Mouse (Mus musculus): ENCODE data around the gene Gnb5.
A peak's percentile ranks its signal among the peaks of the same experiment; 100 is the strongest.

Gnb5 gene

DNA sequence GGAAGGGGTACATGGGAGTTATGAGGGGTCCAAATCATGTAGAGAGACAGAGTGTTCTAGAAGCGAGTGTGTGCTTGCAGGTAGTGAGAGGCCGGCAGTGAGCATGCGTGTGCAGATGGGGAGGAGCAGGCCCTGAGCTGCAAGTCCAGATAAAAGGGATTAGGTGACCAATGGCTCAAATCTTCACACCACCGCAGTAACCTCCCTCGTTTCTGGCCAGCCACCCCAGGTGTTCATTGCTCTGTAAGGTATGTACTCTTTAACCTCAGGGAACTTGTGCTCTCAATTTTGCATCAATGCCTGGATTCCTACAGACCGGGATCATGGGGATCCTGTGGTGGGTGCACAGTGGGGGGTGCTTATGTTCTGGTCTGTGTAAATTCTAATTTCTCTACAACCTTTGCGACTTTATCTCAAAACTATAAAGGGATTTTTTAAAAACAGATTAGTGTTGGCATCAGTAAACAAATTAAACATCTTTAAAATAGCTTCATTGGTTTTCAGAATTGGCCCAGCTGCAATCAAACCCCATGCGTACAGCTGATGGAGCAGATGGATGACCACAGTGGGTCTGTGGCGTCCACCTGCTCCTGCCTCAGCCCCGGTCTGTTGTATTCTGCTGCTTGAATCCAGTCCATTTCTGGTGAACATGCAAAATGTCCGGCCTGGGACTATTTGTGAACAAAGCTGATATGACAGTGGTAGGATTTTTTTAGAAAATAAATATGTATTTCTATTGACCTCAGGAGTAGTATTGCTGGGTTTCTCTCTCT is at the start of gene Gnb5:
Gene Gnb5, plus strand, starts transcription at position 163 of the 773 bp plus-strand sequence.
- no peak for DNase-seq (ENCODE audit: low spot score)

DNA sequence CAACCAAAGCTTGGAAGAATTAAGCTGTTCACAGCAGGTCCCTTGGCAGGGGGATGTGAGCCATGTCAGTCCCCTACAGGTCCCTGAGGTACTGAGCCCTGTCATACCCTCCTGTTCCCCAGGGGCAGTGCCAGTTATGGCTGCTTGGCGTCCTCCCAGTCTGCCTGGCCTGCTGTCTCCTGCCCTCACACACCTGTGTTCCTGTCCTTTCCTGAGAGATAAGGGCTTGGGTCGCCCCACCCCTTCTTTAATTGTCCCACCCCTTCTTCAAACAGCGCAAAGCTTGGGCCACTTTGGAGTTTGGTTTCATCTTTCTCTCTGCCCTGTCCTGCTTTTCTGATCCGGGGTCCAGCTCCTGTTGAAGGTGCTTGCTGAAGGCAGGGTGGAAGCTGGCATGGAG is 47.3 kb upstream of the Gnb5 start:
- no peak for DNase-seq (ENCODE audit: low spot score)

- DNase-seq (ENCODE audit: low spot score), result no peak
Measured at GRCm38 (mm10) chr9:75259656-75260055, 46.4 kb upstream of the Gnb5 start.

DNA sequence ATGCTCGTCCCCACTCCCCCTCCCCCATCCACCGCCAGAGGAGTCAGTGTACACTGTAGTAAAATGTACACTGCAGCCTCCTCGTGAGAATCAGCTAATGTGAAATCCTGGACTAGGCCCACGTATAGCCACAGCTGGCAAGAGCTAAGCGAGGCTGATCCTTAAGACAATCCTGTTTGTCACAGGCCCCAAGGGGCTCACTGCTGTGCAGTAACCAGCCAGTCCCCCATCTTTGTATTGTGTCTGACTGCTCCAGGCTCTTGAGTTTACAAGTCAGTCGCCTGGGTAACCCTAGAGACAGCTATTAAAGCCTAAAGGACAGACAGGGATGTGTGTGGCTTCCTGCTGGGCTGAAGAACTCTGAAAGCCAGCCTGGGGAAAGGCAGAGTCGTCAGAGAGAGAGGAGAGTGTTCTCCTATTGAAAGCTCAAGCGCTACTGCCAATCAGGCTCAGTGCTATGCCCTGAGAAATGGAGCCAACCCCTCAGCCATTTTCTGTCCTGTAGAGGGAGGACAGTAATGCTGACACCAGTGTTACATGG is 44.7 kb upstream of the Gnb5 start:
- no peak for DNase-seq (ENCODE audit: low spot score)

GRCm38 (mm10) chr9:75262235-75262826 is 43.8 kb upstream of the Gnb5 start:
- DNase-seq (ENCODE audit: low spot score), result no peak

DNA sequence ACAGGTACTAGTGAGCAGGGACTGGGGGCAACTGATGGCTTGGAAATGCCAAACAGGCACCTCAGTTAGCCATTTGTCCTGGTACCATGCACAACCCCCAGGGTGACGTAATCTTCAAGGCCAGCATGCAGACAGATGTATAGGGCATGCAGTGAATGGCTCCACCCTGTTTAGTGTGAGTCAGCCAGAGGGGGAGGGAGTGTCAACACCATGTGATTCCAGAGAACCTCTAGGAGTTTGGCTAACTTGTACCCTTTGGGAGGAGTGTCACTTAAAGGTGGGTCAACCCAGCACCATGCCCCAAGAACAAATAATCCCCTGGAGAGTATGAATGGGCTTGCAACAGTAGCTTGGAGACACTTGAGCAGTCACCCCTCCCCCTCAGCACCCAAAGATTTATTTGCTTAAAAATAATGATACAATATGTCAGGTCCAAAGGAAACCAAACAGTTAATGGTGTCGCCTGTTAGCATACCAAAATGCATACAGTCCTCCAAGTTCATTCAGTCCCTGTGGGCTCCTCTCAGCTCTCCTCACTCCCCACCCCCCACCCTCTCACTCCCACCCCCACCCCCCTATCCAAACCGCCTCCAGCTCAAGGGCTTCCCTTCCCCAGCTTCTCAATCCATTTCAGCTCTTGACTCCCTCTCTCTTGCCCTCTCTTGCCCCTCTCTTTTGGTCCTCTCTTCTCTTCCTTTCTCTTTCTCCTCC is 41.9 kb upstream of the Gnb5 start:
- DNase-seq (ENCODE audit: low spot score), result no peak

DNA sequence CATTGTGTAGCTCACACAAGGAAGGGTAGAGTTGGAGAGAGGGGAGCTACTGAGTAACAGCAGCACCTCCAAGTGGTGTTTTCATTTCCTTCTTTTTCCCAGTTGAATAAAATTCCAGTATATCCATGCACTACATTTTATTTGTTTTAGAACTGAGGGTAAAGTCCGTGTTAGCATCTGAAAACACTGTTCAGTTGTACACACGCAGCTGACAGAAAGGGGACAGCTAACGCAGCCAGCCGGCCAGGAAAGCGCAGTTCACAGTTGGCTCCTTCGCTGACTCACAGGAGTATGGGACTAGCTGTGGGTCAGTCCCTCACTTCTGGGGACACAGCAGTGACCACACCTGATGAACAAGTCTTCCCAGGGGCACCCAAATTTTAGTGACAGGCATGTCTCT is 38.9 kb upstream of the Gnb5 start:
- no peak for DNase-seq (ENCODE audit: low spot score)

DNA sequence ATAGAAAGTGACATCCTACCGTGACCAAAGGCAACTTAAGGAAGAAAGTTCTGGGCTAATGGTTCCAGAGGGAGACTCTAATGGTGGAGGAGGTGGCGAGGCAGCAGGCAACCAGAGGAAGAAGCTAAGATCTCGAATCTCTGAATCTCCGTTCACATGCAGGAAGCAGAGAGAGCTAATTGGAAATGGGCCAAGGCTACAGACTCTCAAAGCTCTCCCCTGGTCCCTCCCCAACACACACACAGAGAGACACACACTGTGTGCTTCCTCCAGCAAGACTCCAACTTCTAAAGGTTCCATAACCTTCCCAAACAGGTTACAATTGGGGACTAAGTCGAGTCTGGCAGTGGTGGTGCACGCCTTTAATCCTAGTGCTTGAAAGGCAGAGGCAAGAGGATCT is 35.7 kb upstream of the Gnb5 start:
- no peak for DNase-seq (ENCODE audit: low spot score)

DNA sequence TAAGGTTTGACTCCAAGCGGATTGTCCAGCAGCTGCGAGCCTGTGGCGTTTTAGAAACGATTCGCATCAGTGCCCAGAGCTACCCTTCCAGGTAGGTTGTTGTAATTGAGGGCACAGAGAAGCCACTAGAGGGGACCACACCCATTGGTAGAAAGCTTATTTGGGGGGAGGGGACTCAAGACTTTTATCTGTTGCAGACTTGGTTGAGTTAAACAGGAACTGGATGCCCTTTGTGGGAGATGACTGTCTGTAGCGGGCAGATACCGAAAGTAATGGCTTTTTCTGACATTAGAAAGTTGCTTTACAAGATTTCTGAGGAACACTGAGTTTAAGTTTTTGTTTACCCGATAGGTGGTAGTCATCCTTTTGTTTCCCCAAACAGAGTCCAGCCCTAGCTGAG is 34.5 kb upstream of the Gnb5 start:
- no peak for DNase-seq (ENCODE audit: low spot score)

DNA sequence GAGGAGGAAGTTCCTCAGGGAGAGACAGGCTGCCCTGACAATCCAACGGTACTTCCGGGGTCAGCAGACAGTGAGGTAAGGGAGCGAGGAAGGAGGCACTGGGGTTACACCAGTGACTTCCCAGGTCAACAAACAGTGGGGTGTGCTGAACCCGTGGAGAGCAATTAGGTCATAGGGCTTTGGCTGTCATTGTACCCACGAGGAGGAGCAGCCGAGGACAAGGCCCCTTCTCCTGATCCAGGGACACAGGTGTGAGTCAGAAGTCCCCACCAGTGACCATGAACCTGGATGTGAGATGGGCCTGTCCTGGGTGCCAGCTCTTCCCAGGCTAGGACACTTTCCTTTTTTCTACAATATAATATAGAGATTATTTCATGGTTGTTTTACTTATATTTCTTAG is 32.4 kb upstream of the Gnb5 start:
- no peak for DNase-seq (ENCODE audit: low spot score)

GRCm38 (mm10) chr9:75274486-75274885 is 31.6 kb upstream of the Gnb5 start:
- no peak for DNase-seq (ENCODE audit: low spot score)

DNA sequence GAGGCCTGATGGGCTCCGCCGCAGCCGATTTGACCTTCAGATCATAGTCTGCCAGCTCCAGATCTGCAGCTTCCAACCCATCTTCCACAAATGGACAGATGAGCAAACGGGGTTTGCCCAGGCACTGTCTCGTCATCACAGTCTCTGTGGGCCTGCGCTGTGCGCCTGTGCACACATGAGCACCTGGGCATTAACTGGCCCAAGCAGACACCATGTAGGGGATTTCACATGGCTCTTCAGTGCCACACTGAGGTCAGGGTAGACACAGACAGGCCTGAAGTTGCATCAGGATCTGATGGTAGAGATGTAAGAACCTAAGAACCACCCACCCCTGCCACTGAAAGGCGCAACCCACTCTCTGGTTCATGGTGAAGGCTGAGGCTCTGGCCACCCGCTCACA is 31.0 kb upstream of the Gnb5 start:
- no peak for DNase-seq (ENCODE audit: low spot score)

GRCm38 (mm10) chr9:75280814-75281213 is 25.3 kb upstream of the Gnb5 start:
- DNase-seq (ENCODE audit: low spot score), result no peak

DNA sequence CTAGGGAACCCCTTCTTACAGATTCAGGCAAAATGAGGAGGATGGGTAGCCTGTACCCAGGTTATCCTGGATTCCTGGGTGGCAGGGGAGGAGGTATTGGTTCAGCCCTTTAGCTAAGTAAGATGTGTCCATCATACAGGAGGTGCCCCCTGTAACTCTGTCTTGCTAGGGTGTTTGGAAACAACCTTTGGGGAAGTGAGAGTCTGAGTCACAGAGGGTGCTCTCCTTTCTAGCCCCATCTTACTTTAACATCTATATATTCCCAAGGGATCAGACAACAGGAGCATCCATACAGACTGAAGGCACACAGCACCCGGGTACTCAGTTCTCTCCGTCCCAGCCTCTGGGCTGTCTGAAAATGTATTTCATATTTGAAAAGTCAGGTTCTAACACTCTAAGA is 23.9 kb upstream of the Gnb5 start:
- DNase-seq (ENCODE audit: low spot score), result no peak

- peak; percentile 51 for DNase-seq (ENCODE audit: low spot score)
Measured at GRCm38 (mm10) chr9:75282830-75283229, 23.3 kb upstream of the Gnb5 start.

GRCm38 (mm10) chr9:75283636-75284035 is 22.5 kb upstream of the Gnb5 start:
- DNase-seq (ENCODE audit: low spot score), result no peak

GRCm38 (mm10) chr9:75285363-75285762 is 20.7 kb upstream of the Gnb5 start:
- DNase-seq (ENCODE audit: low spot score), result no peak

DNA sequence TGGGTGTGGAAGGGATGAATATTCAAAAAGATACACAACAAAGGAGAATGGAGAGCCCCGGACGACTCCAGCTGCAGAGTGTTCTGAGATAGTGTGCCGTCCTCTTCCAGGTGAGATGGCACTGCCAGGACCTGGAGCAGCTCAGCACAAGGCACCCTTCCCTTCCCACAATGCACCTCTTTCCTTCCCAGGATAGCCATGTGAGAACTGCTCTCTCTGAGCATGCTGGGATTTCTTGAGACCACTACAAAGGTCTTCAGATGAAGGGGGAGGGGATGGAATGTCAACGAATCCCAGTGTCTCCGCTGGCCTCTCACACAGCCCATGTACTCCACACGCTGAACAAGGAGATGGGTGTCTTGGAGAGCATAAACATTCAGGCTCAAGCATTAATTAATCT is 18.5 kb upstream of the Gnb5 start:
- no peak for DNase-seq (ENCODE audit: low spot score)

- no peak for DNase-seq (ENCODE audit: low spot score)
Measured at GRCm38 (mm10) chr9:75289545-75289944, 16.5 kb upstream of the Gnb5 start.

DNA sequence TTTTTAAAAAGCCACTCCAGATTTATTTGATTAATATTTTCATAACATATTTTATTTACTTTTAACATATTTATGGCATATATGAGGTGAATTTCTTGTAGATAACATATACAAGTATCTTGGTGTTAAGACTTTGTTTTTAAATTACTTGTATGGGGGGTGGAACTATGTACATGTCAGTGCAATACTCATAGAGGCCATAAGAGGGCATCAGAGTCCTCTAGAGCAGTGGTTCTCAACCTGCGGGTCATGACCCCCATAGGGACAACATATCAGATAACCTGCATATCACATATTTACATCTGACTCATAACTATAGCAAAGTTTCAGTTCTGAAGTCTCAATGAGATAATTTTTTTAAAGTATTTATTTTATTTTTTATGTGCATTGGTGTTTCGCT is 6.7 kb upstream of the Gnb5 start:
- DNase-seq (ENCODE audit: low spot score), result no peak

DNA sequence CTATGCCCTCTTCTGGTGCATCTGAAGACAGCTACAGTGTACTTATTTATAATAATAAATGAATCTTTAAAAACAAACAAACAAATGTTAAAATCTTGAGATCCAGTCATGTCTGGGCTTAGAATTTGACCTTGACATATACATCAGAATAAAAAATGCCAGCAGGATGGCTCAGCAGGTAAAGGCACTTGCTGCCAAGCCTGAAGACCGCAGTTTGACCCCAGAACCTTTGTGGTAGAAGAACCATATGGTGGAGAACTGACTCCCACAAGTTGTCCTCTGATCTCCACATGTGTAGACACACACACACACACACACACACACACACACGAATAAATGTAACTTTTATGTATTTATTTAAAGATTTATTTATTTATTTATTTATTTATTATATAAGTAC is 3.1 kb upstream of the Gnb5 start:
- no peak for DNase-seq (ENCODE audit: low spot score)

DNA sequence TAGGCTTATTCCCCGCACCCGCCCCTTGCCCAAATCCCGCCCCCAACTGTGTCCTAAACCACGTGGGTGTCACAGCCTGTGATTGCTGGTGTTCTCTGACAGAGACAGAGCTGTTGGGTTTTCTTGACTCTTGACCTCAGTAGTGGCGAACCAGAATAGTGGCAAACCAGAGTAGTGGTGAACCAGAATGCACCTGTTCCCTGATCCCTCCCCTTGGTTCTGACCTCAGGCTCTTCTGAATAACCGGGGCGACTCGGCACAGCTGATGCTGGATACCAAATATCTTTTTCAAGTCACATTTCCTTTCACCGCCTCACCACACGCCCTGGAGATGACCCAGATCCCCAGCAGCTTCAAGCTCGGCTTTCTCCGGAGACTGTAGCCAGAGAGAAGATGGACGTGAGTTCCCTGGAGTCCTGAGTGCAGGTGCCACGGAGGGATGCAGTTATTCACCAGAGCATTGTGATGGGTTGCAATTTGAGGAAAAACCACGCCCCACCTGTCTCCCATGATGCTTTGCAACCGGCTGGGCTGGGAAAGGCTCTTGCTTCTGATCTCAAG is 2.3 kb upstream of the Gnb5 start:
- no peak for DNase-seq (ENCODE audit: low spot score)

- no peak for DNase-seq (ENCODE audit: low spot score)
Measured at GRCm38 (mm10) chr9:75304286-75304685, 1.8 kb upstream of the Gnb5 start.
